Mouse (Mus musculus) CH12.LX (cell line): ENCODE measurements at regions not wholly inside any gene's neighbourhood (a gene's known extent, or its start where the extent isn't known, plus 50 kb on each side); places are given as distances from the start of the nearest gene placed in this dataset.

ENCODE experiments used
- HCFC1 ChIP-seq: IDR thresholded peaks from 2 replicates; pipeline ENCODE4 v1.6.1; 2012; ENCODE audit warnings: low read depth, mild to moderate bottlenecking, inconsistent platforms, low read length, improper control_type of control experiment
- POLR2A ChIP-seq: IDR thresholded peaks from 2 replicates; pipeline ENCODE4 v1.6.1; 2011; ENCODE audit warnings: low read depth, mild to moderate bottlenecking, improper control_type of control experiment, low read length

- TF ChIP-seq POLR2A (no peak), HCFC1 (no peak)
These were observed 96.8 kb upstream of the Plcl2 start for GRCm38 (mm10) chr17:50412446-50412845.
